Mouse (Mus musculus) brown adipose tissue, adult 24 weeks (tissue): ENCODE measurements around the gene Gpank1. TPM values are rescaled to one million over a fixed set of nuclear protein-coding genes. Genes with fewer than 3 reads are reported as not detected.
A peak's percentile ranks its signal among the peaks of the same experiment; 100 is the strongest.

Experiments used
- H3K27ac ChIP-seq: fragments of 200-500 bp; replicated peaks from 2 replicates; pipeline ENCODE4 v1.5.1; 2012; ENCODE audit warnings: low read depth, mild to moderate bottlenecking, low read length
- H3K4me1 ChIP-seq: fragments of 200-500 bp; 2 replicates; pipeline ENCODE4 v1.6.1; 2012; ENCODE audit warnings: low read length, mixed read lengths; ENCODE audit not compliant: control insufficient read depth, insufficient read depth, insufficient read length
- H3K4me3 ChIP-seq: fragments of 200-500 bp; 2 replicates; pipeline ENCODE4 v1.5.1; 2012; ENCODE audit warnings: low read depth, mild to moderate bottlenecking, low read length, moderate library complexity; ENCODE audit not compliant: insufficient read depth
- polyA plus RNA-seq: library from polyadenylated mRNA; stranded (reverse); fragments of >200 nt; gene quantifications from 2 replicates; pipeline ENCODE4 v1.2.4, GENCODE M21; 2012; ENCODE audit not compliant: missing spikeins, insufficient read depth, insufficient read length

The Gpank1 gene
- polyA plus RNA-seq, 1 experiment, result 7.9 TPM

- H3K4me3 ChIP-seq, result no peak overlapping the region
- no peak overlapping the region for H3K27ac ChIP-seq
- peaks cover 6% of the 10 kb centered on the region for H3K4me1 ChIP-seq
Observed at GRCm38 (mm10) chr17:35167794-35168193, 46.5 kb downstream of the Gpank1 start.

GRCm38 (mm10) chr17:35168541-35169207 is 47.4 kb downstream of the Gpank1 start:
- no peak overlapping the region for H3K4me3 ChIP-seq
- H3K27ac ChIP-seq, result no peak overlapping the region
- peaks cover 3% of the 10 kb centered on the region; the same call in 1 of the 2 replicates for H3K4me1 ChIP-seq

- Histone ChIP-seq H3K27ac (peak overlapping the region; percentile 86), H3K4me3 (peak overlapping the region; percentile 39), H3K4me1 (no peaks in the 10 kb centered on the region)
Observed at GRCm38 (mm10) chr17:35172445-35173234, 51.4 kb downstream of the Gpank1 start.

GRCm38 (mm10) chr17:35173329-35173728 is 52.1 kb downstream of the Gpank1 start:
- H3K4me1 ChIP-seq, result no peaks in the 10 kb centered on the region
- H3K4me3 ChIP-seq, result no peak overlapping the region
- peak overlapping the region; percentile 31 for H3K27ac ChIP-seq

Other genes with a start within 250 kb of the Gpank1 start
- gene Zbtb12, start 242.0 kb upstream of the Gpank1 start, polyA plus RNA-seq, result 3.0 and 3.3 TPM in 2 replicates
- not detected in 2 replicates for gene Gm20547, start 239.4 kb upstream of the Gpank1 start, polyA plus RNA-seq
- gene C2, start 223.2 kb upstream of the Gpank1 start, polyA plus RNA-seq, result 6.0 and 12.4 TPM in 2 replicates
- gene Ehmt2, start 223.0 kb upstream of the Gpank1 start, polyA plus RNA-seq, result 27.4 and 30.6 TPM in 2 replicates
- not detected in 2 replicates for gene Slc44a4, start 207.0 kb upstream of the Gpank1 start, polyA plus RNA-seq
- 9.1 and 10.2 TPM in 2 replicates for gene Neu1, start 190.2 kb upstream of the Gpank1 start, polyA plus RNA-seq
- 5.2 and 26.8 TPM in 2 replicates for gene Hspa1b, start 162.2 kb upstream of the Gpank1 start, polyA plus RNA-seq
- not detected in 2 replicates for gene Gm20481, start 151.5 kb upstream of the Gpank1 start, polyA plus RNA-seq
- gene Hspa1a, start 149.3 kb upstream of the Gpank1 start, polyA plus RNA-seq, result 6.3 and 18.9 TPM in 2 replicates
- gene Hspa1l, start 148.8 kb upstream of the Gpank1 start, polyA plus RNA-seq, result 0.48 and 0.71 TPM in 2 replicates
- 22.4 and 29.8 TPM in 2 replicates for gene Lsm2, start 139.6 kb upstream of the Gpank1 start, polyA plus RNA-seq
- 12.7 and 14.2 TPM in 2 replicates for gene Vars, start 120.5 kb upstream of the Gpank1 start, polyA plus RNA-seq
- gene Vwa7, start 104.9 kb upstream of the Gpank1 start, polyA plus RNA-seq, result not detected in 2 replicates
- not detected in 2 replicates for gene Sapcd1, start 93.4 kb upstream of the Gpank1 start, polyA plus RNA-seq
- gene Msh5, start 74.7 kb upstream of the Gpank1 start, polyA plus RNA-seq, result not detected in 2 replicates
- 13.6 and 16.8 TPM in 2 replicates for gene Clic1, start 71.5 kb upstream of the Gpank1 start, polyA plus RNA-seq
- 9.4 and 11.6 TPM in 2 replicates for gene Ddah2, start 62.4 kb upstream of the Gpank1 start, polyA plus RNA-seq
- not detected in 2 replicates for gene Ly6g6c, start 56.1 kb upstream of the Gpank1 start, polyA plus RNA-seq
- not detected in 2 replicates for gene Mpig6b, start 55.3 kb upstream of the Gpank1 start, polyA plus RNA-seq
- not detected in 2 replicates for gene Ly6g6e, start 44.6 kb upstream of the Gpank1 start, polyA plus RNA-seq
- 3.0 TPM in 1 of 2 replicates, not detected in the other for gene Ly6g6d, start 43.4 kb upstream of the Gpank1 start, polyA plus RNA-seq
- gene Ly6g6f, start 35.8 kb upstream of the Gpank1 start, polyA plus RNA-seq, result not detected in 2 replicates
- 43.3 and 44.8 TPM in 2 replicates for gene Abhd16a, start 32.2 kb upstream of the Gpank1 start, polyA plus RNA-seq
- gene Ly6g5c, start 13.2 kb upstream of the Gpank1 start, polyA plus RNA-seq, result not detected in 2 replicates
- not detected in 2 replicates for gene Ly6g5b, start 6.0 kb upstream of the Gpank1 start, polyA plus RNA-seq
- gene Csnk2b, start 598 bp downstream of the Gpank1 start, polyA plus RNA-seq, result 138 and 147 TPM in 2 replicates
- 12.8 and 17.2 TPM in 2 replicates for gene D17H6S53E, start 4.9 kb downstream of the Gpank1 start, polyA plus RNA-seq
- not detected in 2 replicates for gene Apom, start 10.6 kb downstream of the Gpank1 start, polyA plus RNA-seq
- 119 and 160 TPM in 2 replicates for gene Bag6, start 13.7 kb downstream of the Gpank1 start, polyA plus RNA-seq
- 42.9 and 81.7 TPM in 2 replicates for gene Prrc2a, start 43.4 kb downstream of the Gpank1 start, polyA plus RNA-seq
- gene Aif1, start 54.6 kb downstream of the Gpank1 start, polyA plus RNA-seq, result 10.5 and 14.3 TPM in 2 replicates
- 12.2 and 16.4 TPM in 2 replicates for gene Lst1, start 67.0 kb downstream of the Gpank1 start, polyA plus RNA-seq
- gene Ltb, start 73.0 kb downstream of the Gpank1 start, polyA plus RNA-seq, result not detected in 2 replicates
- gene Tnf, start 80.6 kb downstream of the Gpank1 start, polyA plus RNA-seq, result not detected in 2 replicates
- not detected in 2 replicates for gene Lta, start 83.9 kb downstream of the Gpank1 start, polyA plus RNA-seq
- not detected in 2 replicates for gene Gm16181, start 99.4 kb downstream of the Gpank1 start, polyA plus RNA-seq
- gene Atp6v1g2, start 112.2 kb downstream of the Gpank1 start, polyA plus RNA-seq, result 2.7 and 4.0 TPM in 2 replicates
- 5.2 and 6.7 TPM in 2 replicates for gene Nfkbil1, start 114.3 kb downstream of the Gpank1 start, polyA plus RNA-seq
- gene Ddx39b, start 120.3 kb downstream of the Gpank1 start, polyA plus RNA-seq, result 50.5 and 57.9 TPM in 2 replicates
- 284 and 411 TPM in 2 replicates for gene H2-D1, start 141.3 kb downstream of the Gpank1 start, polyA plus RNA-seq
- 0.40 TPM in 1 of 2 replicates, not detected in the other for gene H2-Q1, start 198.9 kb downstream of the Gpank1 start, polyA plus RNA-seq
- gene H2-Q2, start 220.8 kb downstream of the Gpank1 start, polyA plus RNA-seq, result not detected in 2 replicates